Mouse (Mus musculus) kidney, postnatal 36 days (tissue): Measurements from ENCODE around the gene Atm.

Experiments
- DNase-seq, 2 experiments: peaks; one replicate each; pipeline ENCODE4 v3.0.0; 2021 to 2022; ENCODE audit warnings: mixed read lengths in 2 of 2

Atm gene

GRCm38 (mm10) chr9:53408548-53408947 lies 128.0 kb downstream of the Atm start:
- DNase-seq = no peak

- peak; percentile 86 to 87 for DNase-seq
Measured at GRCm38 (mm10) chr9:53404753-53405722, 131.5 kb downstream of the Atm start.

DNA sequence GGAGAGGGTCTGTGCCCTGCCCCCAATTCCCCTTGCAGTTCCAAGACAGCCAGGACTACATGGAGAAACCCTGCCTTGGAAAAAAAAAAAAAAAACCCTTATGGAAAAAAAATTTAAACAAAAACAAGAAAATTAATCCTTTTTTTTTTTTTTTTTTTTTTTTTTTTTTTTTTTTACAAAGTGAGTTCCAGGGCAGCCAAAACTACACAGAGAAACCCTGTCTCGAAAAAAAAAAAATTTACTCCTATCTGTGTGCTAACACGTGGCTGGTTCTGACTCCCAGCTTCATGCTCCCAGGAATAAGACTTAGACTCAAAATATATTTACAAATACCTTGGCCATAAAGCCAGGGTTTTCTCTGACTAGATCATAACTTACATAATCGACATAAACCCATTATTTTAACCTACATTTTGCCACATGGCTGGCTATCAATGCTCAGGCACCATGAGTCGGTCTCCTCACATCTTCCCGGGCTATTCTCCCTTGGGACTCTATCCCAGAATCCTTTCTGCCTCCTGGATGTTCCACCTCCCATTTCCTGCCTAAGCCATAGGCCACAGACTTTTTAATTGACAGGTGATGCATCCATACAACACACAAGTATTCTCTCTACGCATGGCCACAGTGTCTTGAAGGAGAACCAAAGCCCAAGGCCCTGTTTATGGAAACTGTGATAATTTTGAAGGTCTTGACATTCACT lies 132.3 kb downstream of the Atm start:
- DNase-seq = no peak

GRCm38 (mm10) chr9:53402991-53403390 lies 133.5 kb downstream of the Atm start:
- peak in 1 of 2 experiments; percentile 26 for DNase-seq

DNA sequence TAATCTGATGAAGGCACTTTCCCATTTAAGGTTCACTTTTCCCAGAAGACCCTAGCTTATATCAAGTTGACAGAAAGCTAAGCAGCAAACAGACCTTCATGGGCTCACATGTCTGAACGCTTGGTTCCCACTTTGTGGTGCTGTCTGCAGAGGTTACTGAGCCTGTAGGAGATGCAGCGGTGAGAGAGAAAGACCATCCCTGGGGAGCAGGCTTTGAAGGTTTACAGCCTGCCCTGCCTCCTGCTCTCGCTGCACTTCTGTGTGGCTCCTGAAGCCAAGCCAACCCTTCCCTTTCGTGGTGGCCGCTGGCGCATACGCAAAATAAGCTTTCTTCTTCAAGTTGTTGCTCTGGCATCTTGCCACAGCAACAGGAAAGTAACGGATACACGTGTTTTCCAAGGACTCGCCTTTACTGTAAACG lies 134.2 kb downstream of the Atm start, which contains the start of gene 4930550C14Rik:
Gene 4930550C14Rik (plus strand): TSS at position 35 of the 421 bp plus-strand sequence.
- DNase-seq = peak; percentile 63 to 66

DNA sequence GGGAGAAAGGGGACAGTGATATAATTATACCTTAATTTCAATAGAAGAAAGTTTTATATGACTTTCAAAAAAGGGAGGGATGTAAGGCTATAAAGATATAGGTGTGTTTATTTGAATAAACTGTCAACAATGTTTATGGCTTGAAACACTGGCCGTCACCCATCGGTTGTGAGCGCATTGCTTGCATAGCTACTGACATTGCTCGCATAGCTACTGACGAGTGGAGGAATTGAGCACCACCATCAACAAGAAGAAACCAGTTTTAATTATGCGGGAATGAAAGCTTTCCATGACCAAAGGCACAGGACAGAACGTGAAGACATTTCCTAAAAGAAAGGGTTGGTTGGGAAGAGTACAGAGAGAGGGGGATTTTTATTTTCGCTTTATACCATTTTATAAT lies 135.4 kb downstream of the Atm start:
- DNase-seq = peak in 1 of 2 experiments; percentile 46

GRCm38 (mm10) chr9:53400696-53401095 lies 135.8 kb downstream of the Atm start:
- peak in 1 of 2 experiments; percentile 55 for DNase-seq

- DNase-seq = no peak
Measured at GRCm38 (mm10) chr9:53399537-53399936, 137.0 kb downstream of the Atm start.

DNA sequence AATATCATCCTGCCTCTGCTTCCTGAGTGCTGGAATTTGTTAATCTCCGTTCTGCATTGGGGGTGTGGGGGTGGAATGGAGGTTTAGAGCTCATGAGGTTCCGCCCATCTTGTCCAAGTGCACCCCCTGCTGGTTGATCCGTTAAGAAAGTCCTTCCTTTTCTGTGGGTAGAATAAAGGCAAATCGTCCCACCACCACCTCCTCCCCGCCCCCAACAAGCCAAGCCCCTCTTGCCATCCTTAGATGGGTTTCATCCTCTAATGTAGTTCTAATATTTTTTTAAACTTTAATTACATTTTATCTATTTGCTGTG lies 138.2 kb downstream of the Atm start:
- peak; percentile 49 to 87 for DNase-seq

DNA sequence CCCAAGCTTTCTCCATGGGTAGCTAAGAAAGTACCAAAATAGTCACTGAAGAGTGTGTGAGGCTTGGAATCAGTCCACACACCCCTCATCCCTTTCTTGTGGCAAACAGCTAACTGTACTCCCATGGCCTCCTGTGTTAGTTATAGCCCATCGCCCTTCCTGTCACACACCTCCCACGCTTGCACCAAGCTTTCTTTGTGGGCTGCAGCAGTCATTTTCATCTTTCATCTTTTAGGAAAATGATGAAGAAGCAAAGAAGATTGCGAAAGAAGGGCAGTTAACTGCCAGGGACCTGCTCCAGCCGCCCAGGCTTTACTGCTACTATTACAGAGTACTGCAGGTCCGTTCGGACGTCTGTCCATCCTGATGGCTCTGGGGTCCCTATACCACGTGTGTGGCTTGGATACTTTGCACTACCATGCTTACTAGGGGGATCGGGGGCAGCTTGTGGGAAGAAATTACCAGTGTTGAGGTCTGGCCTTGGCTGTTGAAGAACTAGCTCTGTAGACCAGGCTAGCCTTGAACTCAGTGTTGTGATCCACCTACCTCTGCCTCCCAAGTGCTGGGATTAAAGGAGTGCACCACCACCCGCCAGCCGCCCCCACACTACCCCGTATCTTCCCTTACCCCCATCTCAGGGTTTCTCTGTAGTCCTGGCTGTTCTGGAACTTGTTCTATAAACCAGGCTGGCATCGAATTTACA lies 138.7 kb downstream of the Atm start:
- no peak for DNase-seq

- peak in 1 of 2 experiments; percentile 24 for DNase-seq
Measured at GRCm38 (mm10) chr9:53390136-53390535, 146.4 kb downstream of the Atm start.
